Mouse (Mus musculus) midbrain, embryonic 11.5 days (tissue): Measurements from ENCODE around the gene Grcc10. TPM values are rescaled to one million over a fixed set of nuclear protein-coding genes. Genes with fewer than 3 reads are reported as not detected.

Source experiments
- microRNA counts: library from miRNA; unstranded; fragments of <30 nt; microRNA quantifications from one replicate; lab custom pipeline; 2015
- microRNA-seq: library from miRNA; unstranded; fragments of <30 nt; microRNA quantifications from one replicate; pipeline ENCODE4, GENCODE M21; 2017
- polyA plus RNA-seq: library from polyadenylated mRNA; unstranded; fragments of >200 nt; fragmentation: Nextera tagmentation; extraction: Ambion mirVana; gene quantifications from 2 replicates; pipeline ENCODE4 v1.2.1, GENCODE M21; 2014

Gene Grcc10
- polyA plus RNA-seq, 1 experiment from 2014 or later = 532 TPM

MicroRNAs encoded within 50 kb of the gene (microRNA counts, 519-probe panel; counts per million panel counts)
- not detected for microRNA mmu-miR-141 (lab: Ali Mortazavi, UCI)
- not detected for microRNA mmu-miR-200c (lab: Ali Mortazavi, UCI)

Small RNA genes within 50 kb of the gene (microRNA-seq; reads per million reads assigned to microRNA genes)
- gene Mir141 = 36.6 reads per million, percentile 42 among the genes with 10 or more reads in this experiment
- gene Mir200c = 300 reads per million, percentile 67 among the genes with 10 or more reads in this experiment

Other genes starting within 250 kb of the Grcc10 start
- gene C1rl, start 248.3 kb downstream of the Grcc10 start, polyA plus RNA-seq = 0.23 and 0.28 TPM in 2 replicates
- gene C1ra, start 229.0 kb downstream of the Grcc10 start, polyA plus RNA-seq = 0.14 TPM in 1 of 2 replicates, not detected in the other
- 0.25 and 0.44 TPM in 2 replicates for gene C1s1, start 199.0 kb downstream of the Grcc10 start, polyA plus RNA-seq
- gene C1rb, start 171.1 kb downstream of the Grcc10 start, polyA plus RNA-seq = not detected in 2 replicates
- not detected in 2 replicates for gene C1s2, start 105.3 kb downstream of the Grcc10 start, polyA plus RNA-seq
- gene Lpcat3, start 78.3 kb downstream of the Grcc10 start, polyA plus RNA-seq = 30.9 and 32.3 TPM in 2 replicates
- 215 and 219 TPM in 2 replicates for gene Emg1, start 29.2 kb downstream of the Grcc10 start, polyA plus RNA-seq
- 343 and 353 TPM in 2 replicates for gene Phb2, start 29.0 kb downstream of the Grcc10 start, polyA plus RNA-seq
- gene Ptpn6, start 2.7 kb downstream of the Grcc10 start, polyA plus RNA-seq = 5.1 and 6.3 TPM in 2 replicates
- not detected in 2 replicates for gene Gm45234, start 14.6 kb upstream of the Grcc10 start, polyA plus RNA-seq
- 8.2 and 8.4 TPM in 2 replicates for gene Atn1, start 15.2 kb upstream of the Grcc10 start, polyA plus RNA-seq
- gene Eno2, start 28.3 kb upstream of the Grcc10 start, polyA plus RNA-seq = 4.5 and 6.6 TPM in 2 replicates
- 1.1 and 1.8 TPM in 2 replicates for gene Lrrc23, start 38.4 kb upstream of the Grcc10 start, polyA plus RNA-seq
- 3.7 and 4.8 TPM in 2 replicates for gene Spsb2, start 67.3 kb upstream of the Grcc10 start, polyA plus RNA-seq
- gene Tpi1, start 72.9 kb upstream of the Grcc10 start, polyA plus RNA-seq = 619 and 639 TPM in 2 replicates
- 139 and 143 TPM in 2 replicates for gene Usp5, start 88.1 kb upstream of the Grcc10 start, polyA plus RNA-seq
- 225 and 244 TPM in 2 replicates for gene Cdca3, start 88.2 kb upstream of the Grcc10 start, polyA plus RNA-seq
- gene Gnb3, start 98.9 kb upstream of the Grcc10 start, polyA plus RNA-seq = 3.8 TPM in 2 replicates
- 7.8 and 7.9 TPM in 2 replicates for gene P3h3, start 116.4 kb upstream of the Grcc10 start, polyA plus RNA-seq
- gene Gpr162, start 122.6 kb upstream of the Grcc10 start, polyA plus RNA-seq = 1.6 and 2.1 TPM in 2 replicates
- gene Cd4, start 146.8 kb upstream of the Grcc10 start, polyA plus RNA-seq = not detected in 2 replicates
- gene Lag3, start 170.3 kb upstream of the Grcc10 start, polyA plus RNA-seq = 0.88 and 2.4 TPM in 2 replicates
- 258 and 288 TPM in 2 replicates for gene Ptms, start 178.7 kb upstream of the Grcc10 start, polyA plus RNA-seq
- 430 and 435 TPM in 2 replicates for gene Mlf2, start 190.0 kb upstream of the Grcc10 start, polyA plus RNA-seq
- 105 and 112 TPM in 2 replicates for gene Cops7a, start 224.2 kb upstream of the Grcc10 start, polyA plus RNA-seq